31 mouse cellular contexts compared by ENCODE assay signal in the genomic region with DNA sequence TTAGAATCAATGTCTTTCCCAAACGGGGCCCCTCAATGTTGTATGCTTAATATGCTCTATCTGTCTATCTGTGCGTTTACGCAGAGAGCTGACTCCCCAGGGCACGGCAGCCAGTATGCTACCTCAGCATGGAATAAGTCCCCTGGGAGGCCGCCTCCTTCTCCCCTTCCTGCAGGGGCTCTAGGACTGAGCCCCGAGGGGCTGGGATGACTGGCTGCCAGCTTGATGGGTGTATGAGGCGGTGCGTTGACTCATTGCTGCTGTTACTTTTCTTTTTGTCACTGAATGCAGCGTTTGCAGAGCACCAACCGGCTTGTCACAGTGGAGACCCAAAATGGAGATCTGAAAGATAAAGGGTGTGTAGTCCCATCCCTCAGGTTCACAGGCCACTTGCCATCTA.
DNase-seq lines count a peak whose midpoint lies in the region; ATAC-seq lines count a peak whose summit lies in the region.
"Had no signal": no experiment of that assay in that cellular context is flagged by ENCODE, and none has a peak within 500 bp of the region (broad histone marks: within the 10 kb centered on the region; RNA-seq: fewer than 3 reads in every experiment).

No protein-coding gene starts in this region.

- H3K27ac ChIP-seq in midbrain, embryonic 10.5 days (replicated peaks) = no peak overlapping the region
- H3K27ac ChIP-seq: embryonic facial prominence, embryonic 12.5 days; forebrain, embryonic 10.5 days; forebrain, embryonic 15.5 days; heart, embryonic 10.5 days; heart, embryonic 15.5 days; hindbrain, embryonic 13.5 days; kidney, embryonic 15.5 days; limb, embryonic 12.5 days; lung, embryonic 15.5 days; midbrain, embryonic 12.5 days; neural tube, embryonic 12.5 days had no signal

- H3K4me1 ChIP-seq in midbrain, embryonic 10.5 days = no peaks in the 10 kb centered on the region
- H3K4me1 ChIP-seq: embryonic facial prominence, embryonic 12.5 days; heart, embryonic 10.5 days; heart, embryonic 15.5 days; kidney, embryonic 15.5 days; limb, embryonic 12.5 days; lung, embryonic 15.5 days; midbrain, embryonic 12.5 days; neural tube, embryonic 12.5 days had no signal

- intact Hi-C loops in left cerebral cortex, postnatal 4 days (cut with DNase I) = no loop called here

- no peaks in the 10 kb centered on the region for H3K36me3 ChIP-seq in midbrain, embryonic 10.5 days
- H3K36me3 ChIP-seq: embryonic facial prominence, embryonic 12.5 days; forebrain, embryonic 10.5 days; forebrain, embryonic 15.5 days; G1E; heart, embryonic 10.5 days; heart, embryonic 15.5 days; hindbrain, embryonic 13.5 days; kidney, embryonic 15.5 days; limb, embryonic 12.5 days; lung, embryonic 15.5 days; midbrain, embryonic 12.5 days; neural tube, embryonic 12.5 days had no signal

- no peaks in the 10 kb centered on the region for H3K27me3 ChIP-seq in midbrain, embryonic 10.5 days (ENCODE audit: low read depth, poor library complexity, severe bottlenecking)
- H3K27me3 ChIP-seq: embryonic facial prominence, embryonic 12.5 days; heart, embryonic 15.5 days; hindbrain, embryonic 13.5 days; kidney, embryonic 15.5 days; limb, embryonic 12.5 days; lung, embryonic 15.5 days; midbrain, embryonic 12.5 days; neural tube, embryonic 12.5 days had no signal

- 78% methylated on average over 10 of the region's 10 CpGs for WGBS in midbrain, embryonic 10.5 days

- peak; percentile 38; the same call in 1 of the 2 replicates for ATAC-seq in frontal cortex, adult (ENCODE audit: low TSS enrichment)
- ATAC-seq: forebrain, embryonic 15.5 days had no signal

- no peak for DNase-seq in frontal cortex, postnatal 25 days (ENCODE audit: low spot score in 2 of 2)
- peak; percentile 32 to 34 for DNase-seq in left cerebral cortex, adult 18-20 months (ENCODE audit: low spot score in 2 of 2)
- no peak for DNase-seq in left cerebral cortex, postnatal 4 days
- peak; percentile 32 for DNase-seq in testis, postnatal 10 days (ENCODE audit: low spot score)
- DNase-seq in testis, postnatal 14 days (ENCODE audit: low spot score) = no peak
- DNase-seq in right cerebral cortex, postnatal 36 days (ENCODE audit: low spot score in 2 of 2) = peak; percentile 26 to 35
- DNase-seq in midbrain, embryonic 10.5 days (ENCODE audit: low spot score) = no peak
- DNase-seq: adrenal gland, adult 8-10 months; cerebellum, adult 8-10 months; cerebellum, postnatal 25 days; gastrocnemius, postnatal 14 days; kidney, adult 18-20 months; kidney, postnatal 25 days; lung, postnatal 36 days; spleen, adult 18-20 months; thymus, adult 2 months; thymus, postnatal 36 days had no signal

- H3K9me3 ChIP-seq in midbrain, embryonic 10.5 days (replicated peaks) = no peaks in the 10 kb centered on the region
- H3K9me3 ChIP-seq: embryonic facial prominence, embryonic 12.5 days; forebrain, embryonic 10.5 days; forebrain, embryonic 15.5 days; heart, embryonic 10.5 days; heart, embryonic 15.5 days; hindbrain, embryonic 13.5 days; kidney, embryonic 15.5 days; limb, embryonic 12.5 days; lung, embryonic 15.5 days; midbrain, embryonic 12.5 days; neural tube, embryonic 12.5 days had no signal

- no peak overlapping the region for H3K4me3 ChIP-seq in midbrain, embryonic 10.5 days
- H3K4me3 ChIP-seq: embryonic facial prominence, embryonic 12.5 days; forebrain, embryonic 10.5 days; forebrain, embryonic 15.5 days; heart, embryonic 10.5 days; heart, embryonic 15.5 days; hindbrain, embryonic 13.5 days; kidney, embryonic 15.5 days; limb, embryonic 12.5 days; lung, embryonic 15.5 days; midbrain, embryonic 12.5 days; myocyte; neural tube, embryonic 12.5 days had no signal

Comparison
In these comparisons a context has a peak if more than half of its experiments do, and no peak if none do; other contexts are left out.
1. DNase-seq: peak in left cerebral cortex, adult 18-20 months (2 of 2), testis, postnatal 10 days (single experiment) and right cerebral cortex, postnatal 36 days (2 of 2); none in frontal cortex, postnatal 25 days (0 of 2), left cerebral cortex, postnatal 4 days (single experiment), testis, postnatal 14 days (single experiment) and midbrain, embryonic 10.5 days (single experiment).